Mouse (Mus musculus) lung, postnatal 0 days (tissue): Measurements from ENCODE around the gene Gm44503. TPM values are rescaled to one million over a fixed set of nuclear protein-coding genes. Genes with fewer than 3 reads are reported as not detected.
A peak's percentile ranks its signal among the peaks of the same experiment; 100 is the strongest.

ENCODE experiments used
- ATAC-seq: fragments of 200-750 bp; cut with Nextera tagmentation; 2 replicates; pipeline ENCODE4 v1.8.0; 2017; ENCODE audit warnings: moderate library complexity
- DNase-seq: peaks from one replicate; pipeline ENCODE4 v3.0.0-alpha.2; 2016; ENCODE audit warnings: low spot score
- H3K27ac ChIP-seq: fragments of 300-500 bp; sonication (generic); 2 replicates; pipeline ENCODE4 v1.5.1; 2014; ENCODE audit warnings: antibody characterized with exemption, mild to moderate bottlenecking, low read length, mixed read lengths
- H3K27me3 ChIP-seq: fragments of 300-500 bp; sonication (generic); replicated peaks from 2 replicates; pipeline ENCODE4 v1.6.1; 2014; ENCODE audit warnings: low read length, mixed read lengths; ENCODE audit not compliant: insufficient read depth
- H3K36me3 ChIP-seq: fragments of 300-500 bp; sonication (generic); 2 replicates; pipeline ENCODE4 v1.6.1; 2014; ENCODE audit warnings: low read length, mixed read lengths; ENCODE audit not compliant: insufficient read depth
- H3K4me1 ChIP-seq: fragments of 300-500 bp; sonication (generic); 2 replicates; pipeline ENCODE4 v1.6.1; 2014; ENCODE audit warnings: antibody characterized with exemption, low read depth, low read length, mixed read lengths; ENCODE audit not compliant: insufficient read depth
- H3K4me2 ChIP-seq: fragments of 300-500 bp; sonication (generic); replicated peaks from 2 replicates; pipeline ENCODE4 v1.6.1; 2014; ENCODE audit warnings: low read depth, mild to moderate bottlenecking, low read length, moderate library complexity, mixed read lengths
- H3K4me3 ChIP-seq: fragments of 300-500 bp; sonication (generic); 2 replicates; pipeline ENCODE4 v1.5.1; 2014; ENCODE audit warnings: low read depth, low read length
- H3K9ac ChIP-seq: fragments of 300-500 bp; sonication (generic); replicated peaks from 2 replicates; pipeline ENCODE4 v1.6.1; 2014; ENCODE audit warnings: low read depth, mild to moderate bottlenecking
- H3K9me3 ChIP-seq: fragments of 300-500 bp; sonication (generic); 2 replicates; pipeline ENCODE4 v1.6.1; 2016; ENCODE audit warnings: low read length, mixed read lengths
- CTCF ChIP-seq: IDR thresholded peaks from 2 replicates; pipeline ENCODE4 v1.5.1; 2016; ENCODE audit warnings: antibody characterized with exemption, mild to moderate bottlenecking
- EP300 ChIP-seq: IDR thresholded peaks from 2 replicates; pipeline ENCODE4 v1.6.1; 2016; ENCODE audit warnings: antibody characterized with exemption, mild to moderate bottlenecking, control low read depth
- WGBS: fragments of 180-500 bp; shearing (Covaris S2); extraction: QIAGEN DNeasy Blood & Tissue Kit; methylation state at CpG from one replicate; pipeline ENCODE4 v1.1.7; 2014; 5-methylcytosine and 5-hydroxymethylcytosine counted together
- polyA plus RNA-seq: library from polyadenylated mRNA; unstranded; fragments of >200 nt; fragmentation: Nextera tagmentation; extraction: Ambion mirVana; gene quantifications from 2 replicates; pipeline ENCODE4 v1.2.1, GENCODE M21; 2015

Gene Gm44503
- polyA plus RNA-seq = not detected in 2 replicates

GRCm38 (mm10) chr9:72958521-72959450, at the start of gene Gm44503, which contains the start of gene Dyx1c1:
Gene Gm44503 (plus strand): TSS chr9:72958852.
Gene Dyx1c1 (plus strand): TSS chr9:72958785.
- Histone ChIP-seq H3K27ac (peak within 1 kb of the TSS; percentile 73), H3K27me3 (no peaks in the 10 kb centered on the region), H3K4me3 (peak within 1 kb of the TSS; percentile 63), H3K4me1 (peaks cover 4% of the 10 kb centered on the region; the same call in 1 of the 2 replicates), H3K9me3 (no peaks in the 10 kb centered on the region), H3K36me3 (no peaks in the 10 kb centered on the region), H3K9ac (peak within 1 kb of the TSS; percentile 54), H3K4me2 (peak within 1 kb of the TSS; percentile 74)
- 1% methylated on average over 43 of the region's 43 CpGs for WGBS
- peak; percentile 93 for DNase-seq
- ATAC-seq = peak; percentile 96
- TF ChIP-seq EP300 (no peak), CTCF (peak; percentile 43)

GRCm38 (mm10) chr9:72911381-72911780, 47.3 kb upstream of the Gm44503 start:
- Histone ChIP-seq H3K9me3 (no peaks in the 10 kb centered on the region), H3K9ac (no peak overlapping the region), H3K27ac (no peak overlapping the region), H3K27me3 (no peaks in the 10 kb centered on the region), H3K4me2 (no peak overlapping the region), H3K36me3 (no peaks in the 10 kb centered on the region), H3K4me1 (no peaks in the 10 kb centered on the region), H3K4me3 (no peak overlapping the region)
- ATAC-seq (no peak), DNase-seq (no peak)
- 91% methylated on average over 2 of the region's 2 CpGs for WGBS
- no peak for TF ChIP-seq EP300
- peak; percentile 6; the same call in 1 of the 2 replicates for TF ChIP-seq CTCF

GRCm38 (mm10) chr9:72913551-72913950, 45.1 kb upstream of the Gm44503 start:
- H3K4me1 ChIP-seq = no peaks in the 10 kb centered on the region
- H3K27ac ChIP-seq = no peak overlapping the region
- no peak for TF ChIP-seq CTCF
- TF ChIP-seq EP300 = no peak
- WGBS = 35% methylated on average over 6 of the region's 6 CpGs
- H3K27me3 ChIP-seq = no peaks in the 10 kb centered on the region
- no peaks in the 10 kb centered on the region for H3K9me3 ChIP-seq
- H3K4me2 ChIP-seq = peak overlapping the region; percentile 40
- DNase-seq (peak; percentile 30), ATAC-seq (peak; percentile 26; the same call in 1 of the 2 replicates)
- no peak overlapping the region for H3K9ac ChIP-seq
- peak overlapping the region; percentile 25; the same call in 1 of the 2 replicates for H3K4me3 ChIP-seq
- H3K36me3 ChIP-seq = no peaks in the 10 kb centered on the region

DNA sequence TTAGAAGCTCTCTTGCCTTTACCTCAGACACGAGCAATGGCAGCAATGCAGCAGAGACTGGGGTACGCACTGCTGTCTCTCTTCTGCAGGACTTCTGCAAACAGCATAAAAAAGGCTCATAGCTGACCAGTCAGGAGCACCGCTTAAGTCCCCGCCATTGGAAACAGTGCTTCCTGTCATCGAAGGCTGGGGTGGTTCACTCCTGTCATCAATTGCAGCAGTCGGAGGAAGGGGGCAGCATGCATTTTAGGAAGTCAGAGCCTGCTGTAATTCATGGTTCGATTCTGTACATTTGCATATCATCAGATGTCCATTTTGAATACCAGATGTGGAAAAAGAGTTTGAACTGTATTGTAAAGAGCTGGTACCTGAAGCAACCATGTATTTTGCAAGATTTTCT, 42.9 kb upstream of the Gm44503 start:
- ATAC-seq = no peak
- Histone ChIP-seq H3K36me3 (no peaks in the 10 kb centered on the region), H3K4me2 (no peak overlapping the region), H3K4me3 (no peak overlapping the region), H3K9me3 (no peaks in the 10 kb centered on the region), H3K27me3 (no peaks in the 10 kb centered on the region), H3K4me1 (no peaks in the 10 kb centered on the region), H3K9ac (no peak overlapping the region), H3K27ac (no peak overlapping the region)
- WGBS = 46% methylated on average over 7 of the region's 7 CpGs
- DNase-seq = no peak
- TF ChIP-seq EP300 (no peak), CTCF (peak; percentile 7; the same call in 1 of the 2 replicates)

- Histone ChIP-seq H3K27ac (no peak overlapping the region), H3K9me3 (no peaks in the 10 kb centered on the region), H3K4me1 (no peaks in the 10 kb centered on the region), H3K27me3 (no peaks in the 10 kb centered on the region), H3K4me3 (no peak overlapping the region), H3K4me2 (no peak overlapping the region), H3K9ac (no peak overlapping the region), H3K36me3 (no peaks in the 10 kb centered on the region)
- DNase-seq = peak; percentile 21
- 77% methylated on average over 3 of the region's 3 CpGs for WGBS
- TF ChIP-seq EP300 (no peak), CTCF (no peak)
- ATAC-seq = no peak
These were observed 35.6 kb upstream of the Gm44503 start for GRCm38 (mm10) chr9:72923068-72923467.
